ENCODE assay signal across 11 mouse cellular contexts in genomic region chr10:78005791-78006438, GRCm38 (mm10). TPM values are rescaled to one million over a fixed set of nuclear protein-coding genes. Genes with fewer than 3 reads are reported as not detected.
DNase-seq lines count a peak whose midpoint lies in the region; ATAC-seq and TF ChIP-seq lines count a peak whose summit lies in the region.
"Had no signal": no experiment of that assay in that cellular context is flagged by ENCODE, and none has a peak within 500 bp of the region (broad histone marks: within the 10 kb centered on the region; RNA-seq: fewer than 3 reads in every experiment).

No protein-coding gene starts in this region.

- ATAC-seq in heart, embryonic 13.5 days (ENCODE audit: extremely low read depth, insufficient number of reproducible peaks, low FRiP score, low TSS enrichment): no peak
- no peak for ATAC-seq in midbrain, embryonic 11.5 days (ENCODE audit: low FRiP score)
- ATAC-seq in kidney, postnatal 0 days (replicated peaks; ENCODE audit: low FRiP score, low read depth): 0 out of 2 replicates have a peak, but pooled peaks have one; percentile 18
- ATAC-seq in stomach, embryonic 14.5 days (ENCODE audit: insufficient number of reproducible peaks, insufficient read depth, low FRiP score, low read depth): no peak

- H3K4me3 ChIP-seq in heart, embryonic 13.5 days: no peak overlapping the region
- no peak overlapping the region for H3K4me3 ChIP-seq in midbrain, embryonic 10.5 days
- H3K4me3 ChIP-seq in midbrain, embryonic 11.5 days (ENCODE audit: low read depth, low read length): no peak overlapping the region
- no peak overlapping the region for H3K4me3 ChIP-seq in kidney, postnatal 0 days (replicated peaks; ENCODE audit: low read depth, low read length)
- H3K4me3 ChIP-seq in stomach, embryonic 14.5 days (ENCODE audit: low read depth, low read length): no peak overlapping the region

- no peak for DNase-seq in heart, adult 9 months (ENCODE audit: low spot score in 2 of 2)
- no peak for DNase-seq in midbrain, embryonic 10.5 days (ENCODE audit: low spot score)
- no peak for DNase-seq in midbrain, embryonic 11.5 days (ENCODE audit: low spot score, missing footprints)
- no peak for DNase-seq in kidney, postnatal 0 days (ENCODE audit: low spot score)
- no peak for DNase-seq in adrenal gland, adult 8-10 months
- DNase-seq in adrenal gland, adult 18-20 months (ENCODE audit: low spot score in 2 of 2): no peak
- DNase-seq: cerebellum, postnatal 36 days; lung, postnatal 36 days had no signal

- H3K9ac ChIP-seq in heart, embryonic 13.5 days: peak overlapping the region; percentile 96
- H3K9ac ChIP-seq in midbrain, embryonic 11.5 days (ENCODE audit: low read length): no peak overlapping the region
- 0 out of 2 replicates have a peak overlapping the region, but pooled peaks have one; percentile 13 for H3K9ac ChIP-seq in kidney, postnatal 0 days (ENCODE audit: low read depth, low read length)
- H3K9ac ChIP-seq in stomach, embryonic 14.5 days (replicated peaks; ENCODE audit: low read depth, low read length): no peak overlapping the region

- no peaks in the 10 kb centered on the region for H3K27me3 ChIP-seq in heart, embryonic 13.5 days (replicated peaks)
- peaks cover 6% of the 10 kb centered on the region; the same call in 1 of the 2 replicates for H3K27me3 ChIP-seq in midbrain, embryonic 10.5 days (ENCODE audit: low read depth, poor library complexity, severe bottlenecking)
- H3K27me3 ChIP-seq in midbrain, embryonic 11.5 days (ENCODE audit: control insufficient read depth, insufficient read depth, low read length): no peaks in the 10 kb centered on the region
- no peaks in the 10 kb centered on the region for H3K27me3 ChIP-seq in kidney, postnatal 0 days (ENCODE audit: insufficient read depth, low read length)
- no peaks in the 10 kb centered on the region for H3K27me3 ChIP-seq in stomach, embryonic 14.5 days (ENCODE audit: control insufficient read depth, insufficient read depth, low read length)

- peak overlapping the region; percentile 95; the same call in 1 of the 2 replicates for H3K4me2 ChIP-seq in heart, embryonic 13.5 days
- no peak overlapping the region for H3K4me2 ChIP-seq in midbrain, embryonic 11.5 days
- no peak overlapping the region for H3K4me2 ChIP-seq in kidney, postnatal 0 days (ENCODE audit: low read length)
- H3K4me2 ChIP-seq in stomach, embryonic 14.5 days (replicated peaks; ENCODE audit: low read depth, low read length): peak overlapping the region; percentile 92; the same call in 1 of the 2 replicates

- no peak overlapping the region for H3K27ac ChIP-seq in heart, embryonic 13.5 days (replicated peaks)
- peak overlapping the region; percentile 59 for H3K27ac ChIP-seq in midbrain, embryonic 10.5 days (replicated peaks)
- no peak overlapping the region for H3K27ac ChIP-seq in midbrain, embryonic 11.5 days (ENCODE audit: low read depth, low read length)
- H3K27ac ChIP-seq in kidney, postnatal 0 days: peak overlapping the region; percentile 54; the same call in 1 of the 2 replicates
- no peak overlapping the region for H3K27ac ChIP-seq in stomach, embryonic 14.5 days (ENCODE audit: low read length)

- TF ChIP-seq CTCF in kidney, postnatal 0 days (IDR thresholded peaks at IDR 0.05; ENCODE audit: low read depth): no peak

- 90% methylated on average over 4 of the region's 4 CpGs for WGBS in heart, embryonic 13.5 days
- 88% methylated on average over 4 of the region's 4 CpGs for WGBS in midbrain, embryonic 10.5 days
- WGBS in midbrain, embryonic 11.5 days: 92% methylated on average over 4 of the region's 4 CpGs
- 72% methylated on average over 4 of the region's 4 CpGs for WGBS in kidney, postnatal 0 days
- 78% methylated on average over 4 of the region's 4 CpGs for WGBS in stomach, embryonic 14.5 days

- H3K9me3 ChIP-seq in heart, embryonic 13.5 days: no peaks in the 10 kb centered on the region
- no peaks in the 10 kb centered on the region for H3K9me3 ChIP-seq in midbrain, embryonic 10.5 days (replicated peaks)
- no peaks in the 10 kb centered on the region for H3K9me3 ChIP-seq in midbrain, embryonic 11.5 days (ENCODE audit: control insufficient read depth, low read length)
- H3K9me3 ChIP-seq in kidney, postnatal 0 days (replicated peaks; ENCODE audit: low read length): no peaks in the 10 kb centered on the region
- no peaks in the 10 kb centered on the region for H3K9me3 ChIP-seq in stomach, embryonic 14.5 days (ENCODE audit: control insufficient read depth, low read depth, low read length)

- H3K36me3 ChIP-seq in heart, embryonic 13.5 days: peaks cover 51% of the 10 kb centered on the region
- H3K36me3 ChIP-seq in midbrain, embryonic 10.5 days: peaks cover 52% of the 10 kb centered on the region
- peaks cover 8% of the 10 kb centered on the region; the same call in 1 of the 2 replicates for H3K36me3 ChIP-seq in midbrain, embryonic 11.5 days (ENCODE audit: control insufficient read depth, insufficient read depth, low read length)
- peaks cover 26% of the 10 kb centered on the region for H3K36me3 ChIP-seq in kidney, postnatal 0 days (ENCODE audit: insufficient read depth, low read length)
- H3K36me3 ChIP-seq in stomach, embryonic 14.5 days (ENCODE audit: control insufficient read depth, insufficient read depth, low read length): peaks cover 38% of the 10 kb centered on the region

- H3K4me1 ChIP-seq in heart, embryonic 13.5 days: peaks cover 51% of the 10 kb centered on the region
- H3K4me1 ChIP-seq in midbrain, embryonic 10.5 days: peaks cover 47% of the 10 kb centered on the region
- peaks cover 22% of the 10 kb centered on the region for H3K4me1 ChIP-seq in midbrain, embryonic 11.5 days (ENCODE audit: control insufficient read depth, insufficient read depth, low read length)
- H3K4me1 ChIP-seq in kidney, postnatal 0 days (replicated peaks; ENCODE audit: insufficient read depth, low read length): peaks cover 29% of the 10 kb centered on the region
- peaks cover 21% of the 10 kb centered on the region for H3K4me1 ChIP-seq in stomach, embryonic 14.5 days (ENCODE audit: control insufficient read depth, insufficient read depth, low read length)

RNA-seq across cellular contexts. Expression of gene Pfkl, which starts 4.0 kb away (rescaled TPM):
- 190 and 214 TPM in 2 replicates for polyA plus RNA-seq in heart, embryonic 13.5 days (2015; fragmentation: Nextera tagmentation; extraction: Ambion mirVana)
- polyA plus RNA-seq in midbrain, embryonic 10.5 days (2016; fragmentation: Nextera tagmentation; extraction: Ambion mirVana): 203 and 242 TPM in 2 replicates
- polyA plus RNA-seq in midbrain, embryonic 11.5 days (2014; fragmentation: Nextera tagmentation; extraction: Ambion mirVana): 96.9 and 103 TPM in 2 replicates
- polyA plus RNA-seq in kidney, postnatal 0 days (2015; fragmentation: Nextera tagmentation; extraction: Ambion mirVana): 78.8 and 86.6 TPM in 2 replicates
- 161 and 196 TPM in 2 replicates for polyA plus RNA-seq in stomach, embryonic 14.5 days (2014; fragmentation: Nextera tagmentation; extraction: Ambion mirVana)
- 100 to 1,000 TPM in 1 of 4 experiments, 10 to 100 TPM in 3; 79.7 to 108 (median 89.6) TPM for total RNA-seq in adrenal gland, adult 8-10 months (2022)
- total RNA-seq in adrenal gland, adult 18-20 months (2021): 100 to 1,000 TPM; 137 to 283 TPM

RNA-seq across cellular contexts. Expression of gene 1810043G02Rik, which starts 27.6 kb away (rescaled TPM):
- polyA plus RNA-seq in heart, embryonic 13.5 days (2015; fragmentation: Nextera tagmentation; extraction: Ambion mirVana): 16.3 and 18.0 TPM in 2 replicates
- polyA plus RNA-seq in midbrain, embryonic 10.5 days (2016; fragmentation: Nextera tagmentation; extraction: Ambion mirVana): 39.6 and 39.8 TPM in 2 replicates
- polyA plus RNA-seq in midbrain, embryonic 11.5 days (2014; fragmentation: Nextera tagmentation; extraction: Ambion mirVana): 32.3 and 36.5 TPM in 2 replicates
- polyA plus RNA-seq in kidney, postnatal 0 days (2015; fragmentation: Nextera tagmentation; extraction: Ambion mirVana): 29.8 and 32.0 TPM in 2 replicates
- 36.7 and 38.1 TPM in 2 replicates for polyA plus RNA-seq in stomach, embryonic 14.5 days (2014; fragmentation: Nextera tagmentation; extraction: Ambion mirVana)
- 10 to 100 TPM; 18.8 to 41.2 (median 28.6) TPM for total RNA-seq in adrenal gland, adult 8-10 months (2022)
- 10 to 100 TPM; 17.9 to 21.1 TPM for total RNA-seq in adrenal gland, adult 18-20 months (2021)

RNA-seq across cellular contexts. Expression of gene Trpm2, which starts 35.6 kb away (rescaled TPM):
- 0.19 and 0.23 TPM in 2 replicates for polyA plus RNA-seq in heart, embryonic 13.5 days (2015; fragmentation: Nextera tagmentation; extraction: Ambion mirVana)
- 0.84 and 0.88 TPM in 2 replicates for polyA plus RNA-seq in midbrain, embryonic 10.5 days (2016; fragmentation: Nextera tagmentation; extraction: Ambion mirVana)
- polyA plus RNA-seq in midbrain, embryonic 11.5 days (2014; fragmentation: Nextera tagmentation; extraction: Ambion mirVana): 0.75 and 1.5 TPM in 2 replicates
- polyA plus RNA-seq in kidney, postnatal 0 days (2015; fragmentation: Nextera tagmentation; extraction: Ambion mirVana): 0.20 and 0.40 TPM in 2 replicates
- polyA plus RNA-seq in stomach, embryonic 14.5 days (2014; fragmentation: Nextera tagmentation; extraction: Ambion mirVana): 1.5 TPM in 2 replicates
- total RNA-seq in adrenal gland, adult 8-10 months (2022): 10 to 100 TPM in 2 of 4 experiments, 1 to 10 TPM in 2; 2.2 to 10.4 (median 7.6) TPM
- 1 to 10 TPM; 5.2 to 5.9 TPM for total RNA-seq in adrenal gland, adult 18-20 months (2021)

RNA-seq across cellular contexts. Expression of gene Dnmt3l, which starts 35.8 kb away (rescaled TPM):
- polyA plus RNA-seq in heart, embryonic 13.5 days (2015; fragmentation: Nextera tagmentation; extraction: Ambion mirVana): 0.13 and 0.37 TPM in 2 replicates
- 0.12 and 0.14 TPM in 2 replicates for polyA plus RNA-seq in midbrain, embryonic 10.5 days (2016; fragmentation: Nextera tagmentation; extraction: Ambion mirVana)
- polyA plus RNA-seq in midbrain, embryonic 11.5 days (2014; fragmentation: Nextera tagmentation; extraction: Ambion mirVana): not detected in 2 replicates
- 0.48 and 0.62 TPM in 2 replicates for polyA plus RNA-seq in kidney, postnatal 0 days (2015; fragmentation: Nextera tagmentation; extraction: Ambion mirVana)
- 0.71 TPM in 1 of 2 replicates, not detected in the other for polyA plus RNA-seq in stomach, embryonic 14.5 days (2014; fragmentation: Nextera tagmentation; extraction: Ambion mirVana)
- 10 to 100 TPM in 3 of 4 experiments, 1 to 10 TPM in 1; 4.3 to 41.2 (median 20.8) TPM for total RNA-seq in adrenal gland, adult 8-10 months (2022)
- total RNA-seq in adrenal gland, adult 18-20 months (2021): 10 to 100 TPM in 1 of 2 experiments, 1 to 10 TPM in 1; 4.4 to 24.4 TPM
- polyA plus RNA-seq: brain, embryonic 14.5 days had no signal

RNA-seq across cellular contexts. Expression of gene Aire, which starts 37.5 kb away (rescaled TPM):
- polyA plus RNA-seq in heart, embryonic 13.5 days (2015; fragmentation: Nextera tagmentation; extraction: Ambion mirVana): not detected in 2 replicates
- 0.12 and 0.19 TPM in 2 replicates for polyA plus RNA-seq in midbrain, embryonic 10.5 days (2016; fragmentation: Nextera tagmentation; extraction: Ambion mirVana)
- 0.10 TPM in 1 of 2 replicates, not detected in the other for polyA plus RNA-seq in midbrain, embryonic 11.5 days (2014; fragmentation: Nextera tagmentation; extraction: Ambion mirVana)
- polyA plus RNA-seq in kidney, postnatal 0 days (2015; fragmentation: Nextera tagmentation; extraction: Ambion mirVana): 0.34 and 0.40 TPM in 2 replicates
- polyA plus RNA-seq in stomach, embryonic 14.5 days (2014; fragmentation: Nextera tagmentation; extraction: Ambion mirVana): 0.27 and 0.56 TPM in 2 replicates
- total RNA-seq in adrenal gland, adult 8-10 months (2022): not detected
- not detected for total RNA-seq in adrenal gland, adult 18-20 months (2021)

Comparison
In these comparisons a context has a peak if more than half of its experiments do, and no peak if none do; other contexts are left out.
1. H3K27ac ChIP-seq: peak in midbrain, embryonic 10.5 days (single experiment) and kidney, postnatal 0 days (single experiment); none in heart, embryonic 13.5 days (single experiment), midbrain, embryonic 11.5 days (single experiment) and stomach, embryonic 14.5 days (single experiment).
2. H3K4me2 ChIP-seq: peak in heart, embryonic 13.5 days (single experiment) and stomach, embryonic 14.5 days (single experiment); none in midbrain, embryonic 11.5 days (single experiment) and kidney, postnatal 0 days (single experiment).
3. H3K9ac ChIP-seq: peak in heart, embryonic 13.5 days (single experiment) and kidney, postnatal 0 days (single experiment); none in midbrain, embryonic 11.5 days (single experiment) and stomach, embryonic 14.5 days (single experiment).